Mouse (Mus musculus) brain, embryonic 14.5 days (tissue): ENCODE measurements around the gene Bcl11a.

ENCODE experiments used
- CTCF ChIP-seq: fragments of 200-500 bp; IDR thresholded peaks from 2 replicates; pipeline ENCODE4 v1.5.1; 2012; ENCODE audit warnings: inconsistent platforms, mild to moderate bottlenecking, moderate library complexity, borderline replicate concordance; ENCODE audit not compliant: insufficient read depth, insufficient read length; ENCODE audit errors: extremely low read depth
- POLR2A ChIP-seq: fragments of 200-500 bp; IDR thresholded peaks from 2 replicates; pipeline ENCODE4 v1.6.1; 2012; ENCODE audit warnings: mild to moderate bottlenecking, inconsistent platforms, borderline replicate concordance; ENCODE audit not compliant: poor library complexity, insufficient read depth, insufficient read length, severe bottlenecking; ENCODE audit errors: extremely low read depth

DNA sequence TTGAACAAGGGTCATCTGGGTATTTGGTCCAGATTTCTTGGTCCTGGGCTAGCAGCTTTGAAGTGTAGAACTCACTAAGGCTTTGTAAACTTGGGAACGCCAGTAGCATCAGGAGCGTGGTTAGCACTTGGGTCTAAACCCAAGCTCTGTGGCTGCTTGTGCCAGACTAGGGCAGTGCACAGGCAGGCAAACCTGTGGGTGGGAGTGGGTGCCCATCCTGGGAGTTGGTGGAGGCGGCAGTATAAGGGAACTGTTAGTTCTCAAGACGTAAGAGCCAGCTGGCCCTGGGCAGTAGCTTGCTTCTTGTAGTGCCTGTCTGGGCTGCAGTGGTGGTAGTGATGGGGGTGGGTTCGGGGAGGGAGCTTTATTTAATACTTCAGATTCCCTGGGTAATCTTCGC lies 47.2 kb downstream of the Bcl11a start:
- TF ChIP-seq POLR2A = no peak
- no peak for TF ChIP-seq CTCF
